Mouse (Mus musculus) liver, embryonic 14.5 days (tissue): ENCODE data around the gene Cdx2.

Experiments used
- CTCF ChIP-seq: IDR thresholded peaks from 2 replicates; pipeline ENCODE4 v1.5.1; 2016; ENCODE audit warnings: antibody characterized with exemption, low read depth, control low read depth
- EP300 ChIP-seq: IDR thresholded peaks from 2 replicates; pipeline ENCODE4 v1.6.1; 2016; ENCODE audit warnings: antibody characterized with exemption, low read depth

DNA sequence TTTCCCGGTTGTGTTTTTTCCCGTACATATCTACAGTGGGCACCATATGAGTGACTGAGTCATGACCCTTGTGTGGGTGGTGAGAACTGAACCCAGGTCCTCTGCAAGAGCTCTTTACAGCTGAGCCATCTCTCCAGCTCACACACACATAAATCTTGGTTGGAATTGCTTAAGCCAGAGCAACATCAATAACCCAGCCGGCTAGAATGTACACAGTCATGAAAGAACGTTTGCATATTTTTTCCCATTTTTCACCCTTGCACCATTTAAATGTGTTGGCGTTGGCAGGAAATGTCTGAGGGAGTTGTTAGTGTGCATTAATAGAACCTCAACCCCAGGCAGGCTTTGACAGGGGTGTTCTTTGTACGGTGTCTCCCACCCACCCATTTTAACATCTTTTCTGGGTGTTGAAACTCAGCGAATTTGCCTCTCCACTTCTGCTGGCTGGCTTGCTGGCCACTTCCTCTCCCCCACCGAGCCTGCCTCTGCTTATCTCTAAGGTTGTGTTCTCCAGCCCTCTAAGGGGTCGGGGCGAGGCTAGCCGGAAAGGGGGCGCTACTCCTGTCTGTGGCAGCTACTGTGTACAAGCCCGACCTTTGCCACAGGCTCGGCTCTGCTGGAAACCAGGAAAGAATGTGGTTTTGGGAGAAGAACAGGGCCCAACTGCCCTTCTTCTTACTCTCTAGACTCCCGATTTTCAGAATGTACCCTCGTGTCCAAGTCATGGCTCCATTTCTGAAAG is 15.1 kb downstream of the Cdx2 start:
- no peak for TF ChIP-seq CTCF
- no peak for TF ChIP-seq EP300
